Mouse (Mus musculus): ENCODE measurements around the gene Lce3a. TPM values are rescaled to one million over a fixed set of nuclear protein-coding genes. Genes with fewer than 3 reads are reported as not detected.

Lce3a gene
- polyA plus RNA-seq, 1 experiment from 2014 or later: not detected

DNA sequence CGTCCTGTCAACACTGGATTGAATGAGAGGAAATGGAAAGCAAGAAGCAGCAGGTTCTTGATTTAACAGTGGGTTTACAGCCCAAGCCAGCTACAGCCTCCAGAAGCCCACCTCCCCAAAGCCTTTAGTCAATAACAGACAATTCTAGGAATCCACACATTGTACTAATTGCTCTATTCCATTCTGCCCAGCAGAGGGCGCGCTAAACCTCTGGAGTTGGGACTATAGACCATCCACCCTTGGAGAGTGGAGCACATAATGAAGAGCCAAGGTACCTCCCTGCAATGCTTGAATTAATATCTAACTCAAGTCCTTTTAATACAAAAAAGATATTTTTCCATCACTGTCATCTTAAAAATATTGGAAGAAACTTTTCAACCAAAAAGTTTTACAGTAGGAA is 23.0 kb downstream of the Lce3a start:
- no peaks in the 10 kb centered on the region for H3K9me3 ChIP-seq (ENCODE audit: control insufficient read depth, low read length)
- 27% methylated on average over 3 of the region's 3 CpGs for WGBS
- DNase-seq (ENCODE audit: low spot score, missing footprints): peak; percentile 93
- ATAC-seq (ENCODE audit: low FRiP score): peak; percentile 59; the same call in 1 of the 2 replicates
- no peak overlapping the region for H3K27ac ChIP-seq (ENCODE audit: low read depth, low read length)
- H3K4me3 ChIP-seq (ENCODE audit: low read depth, low read length): no peak overlapping the region
- no peak overlapping the region for H3K9ac ChIP-seq (ENCODE audit: low read length)
- H3K4me1 ChIP-seq (ENCODE audit: control insufficient read depth, insufficient read depth, low read length): no peaks in the 10 kb centered on the region
- H3K36me3 ChIP-seq (ENCODE audit: control insufficient read depth, insufficient read depth, low read length): no peaks in the 10 kb centered on the region
- H3K27me3 ChIP-seq (ENCODE audit: control insufficient read depth, insufficient read depth, low read length): no peaks in the 10 kb centered on the region
- no peak overlapping the region for H3K4me2 ChIP-seq

GRCm38 (mm10) chr3:92894489-92894888 is 31.5 kb downstream of the Lce3a start:
- Histone ChIP-seq H3K4me1 (ENCODE audit: control insufficient read depth, insufficient read depth, low read length) (no peaks in the 10 kb centered on the region), H3K27me3 (ENCODE audit: control insufficient read depth, insufficient read depth, low read length) (no peaks in the 10 kb centered on the region), H3K4me3 (ENCODE audit: low read depth, low read length) (no peak overlapping the region), H3K4me2 (no peak overlapping the region), H3K27ac (ENCODE audit: low read depth, low read length) (no peak overlapping the region), H3K9ac (ENCODE audit: low read length) (no peak overlapping the region), H3K9me3 (ENCODE audit: control insufficient read depth, low read length) (no peaks in the 10 kb centered on the region), H3K36me3 (ENCODE audit: control insufficient read depth, insufficient read depth, low read length) (no peaks in the 10 kb centered on the region)
- ATAC-seq (ENCODE audit: low FRiP score): no peak
- DNase-seq (ENCODE audit: low spot score, missing footprints): no peak
- WGBS: 54% methylated on average over 1 of the region's 1 CpGs

- DNase-seq (ENCODE audit: low spot score, missing footprints) (no peak), ATAC-seq (ENCODE audit: low FRiP score) (no peak)
- 81% methylated on average over 3 of the region's 3 CpGs for whole genome bisulfite sequencing
- no peak overlapping the region for H3K9ac ChIP-seq (ENCODE audit: low read length)
- H3K4me2 ChIP-seq: no peak overlapping the region
- H3K4me1 ChIP-seq (ENCODE audit: control insufficient read depth, insufficient read depth, low read length): no peaks in the 10 kb centered on the region
- no peak overlapping the region for H3K27ac ChIP-seq (ENCODE audit: low read depth, low read length)
- no peaks in the 10 kb centered on the region for H3K9me3 ChIP-seq (ENCODE audit: control insufficient read depth, low read length)
- H3K27me3 ChIP-seq (ENCODE audit: control insufficient read depth, insufficient read depth, low read length): no peaks in the 10 kb centered on the region
- no peaks in the 10 kb centered on the region for H3K36me3 ChIP-seq (ENCODE audit: control insufficient read depth, insufficient read depth, low read length)
- H3K4me3 ChIP-seq (ENCODE audit: low read depth, low read length): no peak overlapping the region
These were observed 32.0 kb downstream of the Lce3a start for GRCm38 (mm10) chr3:92894063-92894462.

Other genes starting within 250 kb of the Lce3a start
- gene Lce1c, start 247.0 kb downstream of the Lce3a start, polyA plus RNA-seq (2014; fragmentation: Nextera tagmentation; extraction: Ambion mirVana): not detected in 2 replicates
- gene Lce1d, start 239.0 kb downstream of the Lce3a start, polyA plus RNA-seq (2014; fragmentation: Nextera tagmentation; extraction: Ambion mirVana): not detected in 2 replicates
- not detected in 2 replicates for gene Lce1e, start 217.2 kb downstream of the Lce3a start, polyA plus RNA-seq (2014; fragmentation: Nextera tagmentation; extraction: Ambion mirVana)
- not detected in 2 replicates for gene Lce1f, start 205.9 kb downstream of the Lce3a start, polyA plus RNA-seq (2014; fragmentation: Nextera tagmentation; extraction: Ambion mirVana)
- gene Gm38119, start 187.1 kb downstream of the Lce3a start, polyA plus RNA-seq (2014; fragmentation: Nextera tagmentation; extraction: Ambion mirVana): not detected in 2 replicates
- gene Lce1g, start 173.9 kb downstream of the Lce3a start, polyA plus RNA-seq (2014; fragmentation: Nextera tagmentation; extraction: Ambion mirVana): not detected in 2 replicates
- gene Lce1h, start 161.2 kb downstream of the Lce3a start, polyA plus RNA-seq (2014; fragmentation: Nextera tagmentation; extraction: Ambion mirVana): not detected in 2 replicates
- gene Lce1i, start 147.3 kb downstream of the Lce3a start, polyA plus RNA-seq (2014; fragmentation: Nextera tagmentation; extraction: Ambion mirVana): not detected in 2 replicates
- gene Lce1j, start 135.7 kb downstream of the Lce3a start, polyA plus RNA-seq (2014; fragmentation: Nextera tagmentation; extraction: Ambion mirVana): not detected in 2 replicates
- not detected in 2 replicates for gene Lce1k, start 118.3 kb downstream of the Lce3a start, polyA plus RNA-seq (2014; fragmentation: Nextera tagmentation; extraction: Ambion mirVana)
- not detected in 2 replicates for gene Kprp, start 99.0 kb downstream of the Lce3a start, polyA plus RNA-seq (2014; fragmentation: Nextera tagmentation; extraction: Ambion mirVana)
- gene Lce1l, start 74.9 kb downstream of the Lce3a start, polyA plus RNA-seq (2014; fragmentation: Nextera tagmentation; extraction: Ambion mirVana): not detected in 2 replicates
- gene 2310050C09Rik, start 56.0 kb downstream of the Lce3a start, polyA plus RNA-seq (2014; fragmentation: Nextera tagmentation; extraction: Ambion mirVana): not detected in 2 replicates
- gene Lce3b, start 6.7 kb upstream of the Lce3a start, polyA plus RNA-seq (2014; fragmentation: Nextera tagmentation; extraction: Ambion mirVana): not detected in 2 replicates
- gene Lce3c, start 18.3 kb upstream of the Lce3a start, polyA plus RNA-seq (2014; fragmentation: Nextera tagmentation; extraction: Ambion mirVana): not detected in 2 replicates
- not detected in 2 replicates for gene Lce3d, start 31.2 kb upstream of the Lce3a start, polyA plus RNA-seq (2014; fragmentation: Nextera tagmentation; extraction: Ambion mirVana)
- gene Lce3e, start 40.8 kb upstream of the Lce3a start, polyA plus RNA-seq (2014; fragmentation: Nextera tagmentation; extraction: Ambion mirVana): not detected in 2 replicates
- not detected in 2 replicates for gene Lce3f, start 66.0 kb upstream of the Lce3a start, polyA plus RNA-seq (2014; fragmentation: Nextera tagmentation; extraction: Ambion mirVana)
- gene Crct1, start 89.5 kb upstream of the Lce3a start, polyA plus RNA-seq (2014; fragmentation: Nextera tagmentation; extraction: Ambion mirVana): 0.19 and 0.63 TPM in 2 replicates
- not detected in 2 replicates for gene Lce1m, start 92.8 kb upstream of the Lce3a start, polyA plus RNA-seq (2014; fragmentation: Nextera tagmentation; extraction: Ambion mirVana)
- gene Gm4858, start 142.6 kb upstream of the Lce3a start, polyA plus RNA-seq (2014; fragmentation: Nextera tagmentation; extraction: Ambion mirVana): not detected in 2 replicates
- gene Crnn, start 218.6 kb upstream of the Lce3a start, polyA plus RNA-seq (2014; fragmentation: Nextera tagmentation; extraction: Ambion mirVana): not detected in 2 replicates